Mouse (Mus musculus): Measurements from ENCODE around the gene Trappc2. TPM values are rescaled to one million over a fixed set of nuclear protein-coding genes. Genes with fewer than 3 reads are reported as not detected.

Trappc2 gene
- polyA plus RNA-seq (2015; fragmentation: Nextera tagmentation; extraction: Ambion mirVana), result 73.8 and 85.2 TPM in 2 replicates

GRCm38 (mm10) chrX:166440036-166440615 lies at the start of gene Trappc2:
Gene Trappc2 (plus strand): TSS chrX:166440574.
- WGBS, result 18% methylated on average over 30 of the region's 36 CpGs
- H3K9ac ChIP-seq (replicated peaks), result peak within 1 kb of the TSS; percentile 65
- H3K4me1 ChIP-seq, result peaks cover 10% of the 10 kb centered on the region; the same call in 1 of the 2 replicates
- H3K36me3 ChIP-seq, result no peaks in the 10 kb centered on the region
- peak within 1 kb of the TSS; percentile 86 for H3K27ac ChIP-seq (replicated peaks)
- peak within 1 kb of the TSS; percentile 59 for H3K4me3 ChIP-seq (replicated peaks)
- ATAC-seq (ENCODE audit: low FRiP score), result peak; percentile 82
- H3K27me3 ChIP-seq (replicated peaks), result peaks cover 6% of the 10 kb centered on the region; the same call in 1 of the 2 replicates
- H3K9me3 ChIP-seq (replicated peaks), result no peaks in the 10 kb centered on the region
- H3K4me2 ChIP-seq, result peak within 1 kb of the TSS; percentile 58

DNA sequence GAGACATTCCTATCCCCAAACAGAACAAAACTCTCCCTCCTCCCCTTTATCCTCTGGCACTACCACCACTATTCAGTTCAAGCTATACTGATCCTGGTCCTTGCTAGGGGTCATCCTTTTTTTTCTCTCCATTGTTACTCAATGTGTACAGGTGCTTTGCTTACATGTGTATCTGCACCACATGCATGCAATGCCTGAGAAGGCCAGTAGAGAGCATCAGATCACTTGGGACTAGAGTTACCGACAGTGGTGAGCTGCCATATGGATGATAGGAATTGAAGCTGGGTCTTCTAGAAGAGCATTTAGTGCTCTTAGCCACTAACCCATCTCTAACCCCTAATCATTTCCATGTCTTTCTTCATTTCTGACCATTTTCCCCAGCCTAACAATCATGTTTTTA lies 46.6 kb upstream of the Trappc2 start:
- Histone ChIP-seq H3K36me3 (no peaks in the 10 kb centered on the region), H3K4me2 (no peak overlapping the region), H3K4me1 (no peaks in the 10 kb centered on the region), H3K9me3 (replicated peaks) (no peaks in the 10 kb centered on the region), H3K27me3 (replicated peaks) (peaks cover 6% of the 10 kb centered on the region; the same call in 1 of the 2 replicates), H3K9ac (replicated peaks) (no peak overlapping the region), H3K4me3 (replicated peaks) (no peak overlapping the region), H3K27ac (replicated peaks) (no peak overlapping the region)
- 72% methylated on average over 1 of the region's 1 CpGs for WGBS
- ATAC-seq (ENCODE audit: low FRiP score), result no peak

DNA sequence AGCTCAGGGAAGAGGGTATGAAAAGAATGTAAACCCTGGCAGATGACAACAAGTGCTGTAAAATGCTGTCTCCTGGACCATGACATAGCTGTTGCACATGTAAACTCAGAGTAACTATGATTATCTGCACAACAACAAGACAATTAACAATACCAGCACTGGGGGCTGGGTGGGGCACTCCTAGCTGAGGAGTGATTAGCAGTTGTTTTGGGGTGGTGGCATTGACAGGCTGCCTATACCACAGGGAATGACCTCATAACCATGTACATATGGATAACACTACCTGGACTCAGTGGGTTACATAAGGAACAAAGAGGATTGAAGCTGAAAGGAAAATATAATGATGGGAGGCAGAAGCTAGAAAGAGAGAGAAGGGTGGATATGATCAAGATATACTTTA lies 32.5 kb upstream of the Trappc2 start:
- H3K9ac ChIP-seq (replicated peaks), result no peak overlapping the region
- no peaks in the 10 kb centered on the region for H3K4me1 ChIP-seq
- ATAC-seq (ENCODE audit: low FRiP score), result no peak
- no peak overlapping the region for H3K4me3 ChIP-seq (replicated peaks)
- no peak overlapping the region for H3K27ac ChIP-seq (replicated peaks)
- no peaks in the 10 kb centered on the region for H3K27me3 ChIP-seq (replicated peaks)
- H3K36me3 ChIP-seq, result 0 out of 2 replicates have a peak, but pooled peaks cover 4% of the 10 kb centered on the region
- no peak overlapping the region for H3K4me2 ChIP-seq
- H3K9me3 ChIP-seq (replicated peaks), result no peaks in the 10 kb centered on the region

DNA sequence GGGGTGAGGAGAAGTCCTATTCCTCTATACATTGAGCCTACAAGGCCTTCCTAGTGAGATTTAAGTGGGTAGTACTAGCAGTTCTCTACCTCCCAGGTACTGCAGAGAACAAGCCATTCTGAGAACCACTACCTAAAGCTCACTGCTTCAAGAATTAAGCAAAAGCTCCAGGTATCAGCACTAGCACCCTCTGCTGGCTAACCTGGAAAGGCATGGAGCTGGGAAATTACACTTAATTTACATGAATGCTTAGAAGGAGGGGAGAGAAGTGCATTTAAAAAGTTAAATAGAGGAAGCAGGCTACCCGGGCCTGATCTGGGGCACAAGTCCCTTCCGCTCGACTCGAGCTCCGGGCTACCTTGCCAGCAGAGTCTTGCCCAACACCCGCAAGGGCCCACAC lies 24.2 kb upstream of the Trappc2 start:
- WGBS, result 87% methylated on average over 6 of the region's 6 CpGs
- H3K4me2 ChIP-seq, result no peak overlapping the region
- no peak for ATAC-seq (ENCODE audit: low FRiP score)
- no peaks in the 10 kb centered on the region for H3K9me3 ChIP-seq (replicated peaks)
- H3K9ac ChIP-seq (replicated peaks), result no peak overlapping the region
- H3K4me3 ChIP-seq (replicated peaks), result no peak overlapping the region
- no peaks in the 10 kb centered on the region for H3K27me3 ChIP-seq (replicated peaks)
- H3K4me1 ChIP-seq, result no peaks in the 10 kb centered on the region
- no peak overlapping the region for H3K27ac ChIP-seq (replicated peaks)
- no peaks in the 10 kb centered on the region for H3K36me3 ChIP-seq

- Histone ChIP-seq H3K27me3 (replicated peaks) (peaks cover 6% of the 10 kb centered on the region; the same call in 1 of the 2 replicates), H3K36me3 (no peaks in the 10 kb centered on the region), H3K4me3 (replicated peaks) (no peak overlapping the region), H3K4me2 (no peak overlapping the region), H3K9me3 (replicated peaks) (no peaks in the 10 kb centered on the region), H3K27ac (replicated peaks) (no peak overlapping the region), H3K9ac (replicated peaks) (no peak overlapping the region), H3K4me1 (peaks cover 3% of the 10 kb centered on the region; the same call in 1 of the 2 replicates)
- ATAC-seq (ENCODE audit: low FRiP score), result no peak
- 89% methylated on average over 2 of the region's 2 CpGs for WGBS
These were observed 5.6 kb upstream of the Trappc2 start for GRCm38 (mm10) chrX:166434812-166435211.

GRCm38 (mm10) chrX:166440616-166441063 lies 266 bp downstream of the Trappc2 start, which contains the start of gene Ofd1:
Gene Ofd1 (minus strand): TSS chrX:166440704.
- peaks cover 6% of the 10 kb centered on the region; the same call in 1 of the 2 replicates for H3K27me3 ChIP-seq (replicated peaks)
- H3K36me3 ChIP-seq, result no peaks in the 10 kb centered on the region
- no peaks in the 10 kb centered on the region for H3K9me3 ChIP-seq (replicated peaks)
- WGBS, result 16% methylated on average over 43 of the region's 44 CpGs
- H3K27ac ChIP-seq (replicated peaks), result peak within 1 kb of the TSS; percentile 86
- peak within 1 kb of the TSS; percentile 58 for H3K4me2 ChIP-seq
- ATAC-seq (ENCODE audit: low FRiP score), result peak; percentile 99
- peak within 1 kb of the TSS; percentile 59 for H3K4me3 ChIP-seq (replicated peaks)
- H3K4me1 ChIP-seq, result peaks cover 10% of the 10 kb centered on the region; the same call in 1 of the 2 replicates
- H3K9ac ChIP-seq (replicated peaks), result peak within 1 kb of the TSS; percentile 65

DNA sequence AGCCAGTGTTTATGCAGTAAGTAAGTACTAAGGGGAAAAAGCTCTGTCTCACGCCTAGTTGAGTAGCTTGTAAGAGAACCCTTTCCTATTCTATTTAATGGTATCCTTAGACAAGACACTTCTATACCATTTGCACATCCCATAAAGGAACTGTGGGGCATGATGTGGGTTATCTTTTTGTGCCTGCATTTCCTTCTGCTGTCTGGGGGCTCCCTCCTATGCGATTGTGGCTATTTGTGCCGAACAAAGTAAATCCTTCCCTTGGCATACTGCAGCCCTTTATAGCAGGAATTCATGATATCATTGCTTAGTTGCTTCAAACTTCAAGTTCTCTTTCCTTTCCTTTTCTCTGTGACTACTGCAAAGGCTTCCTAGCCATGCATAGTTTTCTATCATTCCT lies 4.2 kb downstream of the Trappc2 start:
- Histone ChIP-seq H3K4me1 (peaks cover 8% of the 10 kb centered on the region; the same call in 1 of the 2 replicates), H3K27me3 (replicated peaks) (peaks cover 3% of the 10 kb centered on the region; the same call in 1 of the 2 replicates), H3K9me3 (replicated peaks) (no peaks in the 10 kb centered on the region), H3K4me3 (replicated peaks) (no peak overlapping the region), H3K9ac (replicated peaks) (no peak overlapping the region), H3K36me3 (no peaks in the 10 kb centered on the region), H3K27ac (replicated peaks) (no peak overlapping the region), H3K4me2 (no peak overlapping the region)
- no peak for ATAC-seq (ENCODE audit: low FRiP score)
- 85% methylated on average over 3 of the region's 3 CpGs for WGBS

GRCm38 (mm10) chrX:166453532-166453931 lies 13.2 kb downstream of the Trappc2 start:
- 87% methylated on average over 6 of the region's 6 CpGs for WGBS
- Histone ChIP-seq H3K27me3 (replicated peaks) (no peaks in the 10 kb centered on the region), H3K27ac (replicated peaks) (no peak overlapping the region), H3K4me3 (replicated peaks) (no peak overlapping the region), H3K9me3 (replicated peaks) (no peaks in the 10 kb centered on the region), H3K4me2 (no peak overlapping the region), H3K9ac (replicated peaks) (no peak overlapping the region), H3K36me3 (no peaks in the 10 kb centered on the region), H3K4me1 (no peaks in the 10 kb centered on the region)
- no peak for ATAC-seq (ENCODE audit: low FRiP score)

- no peak overlapping the region for H3K4me3 ChIP-seq (replicated peaks)
- H3K27me3 ChIP-seq (replicated peaks), result no peaks in the 10 kb centered on the region
- 75% methylated on average over 3 of the region's 3 CpGs for WGBS
- H3K9me3 ChIP-seq (replicated peaks), result no peaks in the 10 kb centered on the region
- no peaks in the 10 kb centered on the region for H3K4me1 ChIP-seq
- H3K4me2 ChIP-seq, result no peak overlapping the region
- H3K9ac ChIP-seq (replicated peaks), result no peak overlapping the region
- no peak for ATAC-seq (ENCODE audit: low FRiP score)
- H3K27ac ChIP-seq (replicated peaks), result no peak overlapping the region
- H3K36me3 ChIP-seq, result no peaks in the 10 kb centered on the region
These were observed 14.0 kb downstream of the Trappc2 start for GRCm38 (mm10) chrX:166454331-166454730.

DNA sequence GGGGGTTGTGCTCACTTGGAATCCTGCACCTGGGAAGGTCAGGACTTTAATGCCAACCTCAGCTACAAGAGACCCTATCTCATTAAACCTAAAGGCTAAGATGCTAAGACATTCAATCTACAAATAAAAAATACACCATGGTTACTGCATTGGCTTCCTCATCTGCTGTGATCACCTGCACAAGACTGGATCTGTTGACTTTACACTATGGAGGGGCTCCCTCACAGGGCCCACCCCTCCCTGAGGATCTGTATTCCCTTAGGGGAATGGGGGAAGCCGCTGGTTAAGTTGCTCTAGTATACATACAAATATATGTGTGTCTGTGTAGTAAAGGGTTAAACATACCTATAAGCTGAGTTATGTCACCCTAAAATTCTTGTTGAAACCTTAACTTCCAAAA lies 15.2 kb downstream of the Trappc2 start:
- Histone ChIP-seq H3K4me3 (replicated peaks) (no peak overlapping the region), H3K9me3 (replicated peaks) (no peaks in the 10 kb centered on the region), H3K9ac (replicated peaks) (no peak overlapping the region), H3K36me3 (no peaks in the 10 kb centered on the region), H3K4me2 (no peak overlapping the region), H3K27ac (replicated peaks) (no peak overlapping the region), H3K27me3 (replicated peaks) (no peaks in the 10 kb centered on the region), H3K4me1 (no peaks in the 10 kb centered on the region)
- ATAC-seq (ENCODE audit: low FRiP score), result no peak
- WGBS, result 82% methylated on average over 1 of the region's 1 CpGs

- Histone ChIP-seq H3K4me1 (no peaks in the 10 kb centered on the region), H3K27me3 (replicated peaks) (no peaks in the 10 kb centered on the region), H3K9ac (replicated peaks) (no peak overlapping the region), H3K4me2 (no peak overlapping the region), H3K27ac (replicated peaks) (no peak overlapping the region), H3K9me3 (replicated peaks) (no peaks in the 10 kb centered on the region), H3K4me3 (replicated peaks) (no peak overlapping the region), H3K36me3 (no peaks in the 10 kb centered on the region)
- WGBS, result 95% methylated on average over 7 of the region's 7 CpGs
- ATAC-seq (ENCODE audit: low FRiP score), result no peak
These were observed 27.9 kb downstream of the Trappc2 start for GRCm38 (mm10) chrX:166468321-166468720.

DNA sequence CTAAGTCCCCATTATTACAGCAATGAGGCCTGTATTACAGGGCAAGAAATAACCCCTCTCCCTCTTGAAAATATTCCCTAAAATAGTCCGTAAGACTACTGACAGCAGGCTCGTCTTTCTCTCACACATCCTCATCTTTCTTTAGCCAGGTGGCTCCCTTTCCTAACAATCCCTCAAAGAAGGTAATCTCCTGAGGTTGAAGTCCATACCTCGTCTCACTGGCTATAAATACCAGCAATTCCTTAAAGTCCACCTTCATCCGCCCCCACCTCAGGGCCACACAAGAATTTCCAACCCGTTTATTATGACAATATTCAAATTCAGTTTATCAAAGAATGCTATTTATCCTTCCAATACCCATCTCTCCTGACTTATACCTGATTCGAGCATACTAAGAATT lies 32.2 kb downstream of the Trappc2 start:
- H3K27me3 ChIP-seq (replicated peaks), result 0 out of 2 replicates have a peak, but pooled peaks cover 2% of the 10 kb centered on the region
- whole genome bisulfite sequencing, result 83% methylated on average over 6 of the region's 6 CpGs
- no peaks in the 10 kb centered on the region for H3K9me3 ChIP-seq (replicated peaks)
- no peaks in the 10 kb centered on the region for H3K36me3 ChIP-seq
- H3K4me3 ChIP-seq (replicated peaks), result no peak overlapping the region
- H3K27ac ChIP-seq (replicated peaks), result no peak overlapping the region
- H3K9ac ChIP-seq (replicated peaks), result no peak overlapping the region
- 0 out of 2 replicates have a peak, but pooled peaks cover 9% of the 10 kb centered on the region for H3K4me1 ChIP-seq
- H3K4me2 ChIP-seq, result no peak overlapping the region
- no peak for ATAC-seq (ENCODE audit: low FRiP score)

Data from neural tube, embryonic 15.5 days (tissue).